Mouse (Mus musculus) naive thymus-derived CD4-positive, alpha-beta T cell, adult 5 months (primary cell): ENCODE data around the gene Zfp629. TPM values are rescaled to one million over a fixed set of nuclear protein-coding genes. Genes with fewer than 3 reads are reported as not detected.

Experiments used
- polyA plus RNA-seq: library from polyadenylated mRNA; unstranded; fragments of 100-300 nt; shearing (Covaris generic); gene quantifications from one replicate; pipeline ENCODE4 v1.2.1, GENCODE M21; 2017

Zfp629 gene
- 0.85 TPM for polyA plus RNA-seq

DNA sequence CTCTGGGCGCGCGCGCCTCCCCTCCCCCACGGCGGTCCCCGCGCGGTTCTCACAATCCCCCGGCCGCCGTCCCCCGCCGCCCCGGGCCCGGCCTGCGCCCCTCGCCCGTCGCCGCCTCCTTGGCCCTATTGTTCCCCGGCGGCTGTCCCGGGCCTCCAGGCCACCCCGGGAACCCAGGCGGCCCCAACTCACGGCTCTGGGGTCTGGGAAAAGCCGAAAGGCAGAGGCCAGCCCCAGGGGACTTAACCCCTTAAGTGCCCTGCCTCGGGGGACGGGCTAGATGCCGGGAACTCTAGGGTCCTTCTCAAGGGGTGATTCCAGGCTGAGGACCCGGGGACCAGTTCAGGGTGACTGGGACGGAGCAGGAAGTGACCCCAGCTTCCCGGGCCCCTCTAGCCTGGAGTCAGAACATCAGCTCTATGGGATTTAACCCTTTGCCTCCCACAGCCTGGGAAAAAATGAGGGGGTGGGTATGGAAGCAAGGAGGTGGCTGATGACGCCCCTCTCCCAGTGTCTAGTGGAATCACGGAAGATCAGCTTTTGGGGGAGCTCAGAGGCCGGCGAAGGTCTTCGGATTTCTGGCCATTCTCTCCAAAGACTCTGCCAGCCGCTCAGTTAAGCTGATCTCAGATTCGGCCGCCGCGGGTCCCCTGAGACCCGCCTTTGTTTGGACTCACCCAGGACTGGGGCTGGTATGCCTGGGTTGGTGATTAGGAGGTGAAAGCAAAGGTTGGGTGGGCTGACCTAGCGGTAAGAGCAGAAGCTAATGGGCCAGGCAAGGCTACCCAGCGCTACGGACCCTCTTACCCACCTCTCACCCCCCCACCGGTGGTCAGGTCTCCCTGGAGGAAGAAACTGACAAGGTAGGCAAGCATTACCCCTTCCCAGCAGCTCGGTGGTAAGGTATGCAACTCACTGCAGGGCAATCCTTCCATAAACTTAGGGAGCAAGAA lies at the start of gene Zfp629:
Gene Zfp629 (minus strand): TSS at position 907 of the 953 bp plus-strand sequence.

DNA sequence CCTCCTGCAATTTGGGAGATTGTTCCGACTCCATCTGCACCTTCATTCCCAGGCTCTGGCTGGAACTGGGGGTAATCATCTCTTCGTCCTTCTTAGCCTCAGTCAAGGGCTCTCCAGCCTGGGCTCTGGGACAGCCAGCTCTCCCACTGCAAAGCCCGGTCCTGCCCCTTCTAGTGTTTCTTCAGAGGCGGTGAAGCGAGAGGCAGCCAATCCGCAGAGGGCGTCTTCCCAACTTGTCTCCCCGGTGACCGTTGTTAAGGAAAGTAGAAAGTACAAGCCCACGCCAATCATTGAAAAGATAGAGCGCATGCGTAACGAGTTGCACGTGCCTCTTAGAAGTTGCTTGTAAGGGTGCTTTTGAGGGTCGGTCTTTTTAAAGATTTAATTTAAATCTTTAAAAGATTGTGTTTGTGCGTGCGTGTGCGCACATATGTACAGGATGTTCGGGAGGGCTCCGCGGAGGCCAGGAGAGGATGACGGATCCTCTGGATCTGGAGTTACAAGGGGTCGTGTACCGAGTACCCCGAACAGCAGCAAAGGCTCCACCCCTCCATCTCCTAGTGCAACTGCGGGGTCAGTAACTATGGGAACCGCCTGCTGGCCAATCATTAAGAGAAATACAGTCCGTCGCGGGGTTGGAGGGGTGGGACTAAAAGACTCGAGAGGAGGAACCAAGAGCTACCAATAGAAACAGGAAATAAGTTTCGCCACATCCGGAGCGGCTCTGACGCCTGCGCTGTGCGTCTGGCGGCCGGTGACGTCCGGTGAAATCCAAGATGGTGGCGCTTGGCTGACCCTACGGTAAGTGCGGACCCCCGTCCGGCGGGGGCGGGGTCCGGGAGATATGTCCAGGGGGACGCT lies 27.4 kb downstream of the Zfp629 start, which contains the start of the genes Ccdc189 and Rnf40:
Gene Ccdc189 (minus strand): TSS at position 585 of the 861 bp plus-strand sequence.
Gene Rnf40 (plus strand): TSS at position 757 of the 861 bp plus-strand sequence.

DNA sequence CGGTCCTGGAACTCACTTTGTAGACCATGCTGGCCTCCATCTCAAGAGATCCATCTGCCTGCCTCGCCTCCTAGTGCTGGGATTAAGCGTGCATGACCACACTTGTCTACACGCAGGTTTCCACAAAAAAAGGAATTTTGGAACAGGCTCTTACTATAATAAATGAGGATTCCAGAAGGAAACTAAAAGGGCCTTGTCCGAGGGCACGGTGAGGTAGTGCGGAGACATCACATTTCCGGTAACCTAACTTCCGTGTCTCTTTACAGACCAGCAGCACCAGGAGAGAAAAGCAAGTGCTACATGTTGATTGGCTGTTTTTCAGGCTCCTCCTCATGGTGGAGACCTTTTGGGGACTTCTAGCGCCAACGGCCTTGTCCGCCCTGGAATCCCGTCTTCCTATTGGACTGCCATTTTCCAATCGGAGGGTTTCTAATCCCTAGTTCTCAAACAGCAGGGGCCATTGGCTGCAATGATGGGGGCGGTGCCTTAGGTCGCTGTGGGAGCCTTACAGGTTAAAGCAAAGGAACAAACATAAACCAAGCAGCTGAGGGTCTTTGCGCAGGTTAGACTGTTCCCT lies 42.6 kb downstream of the Zfp629 start, which contains the start of gene Phkg2:
Gene Phkg2 (plus strand): TSS at position 446 of the 577 bp plus-strand sequence.

DNA sequence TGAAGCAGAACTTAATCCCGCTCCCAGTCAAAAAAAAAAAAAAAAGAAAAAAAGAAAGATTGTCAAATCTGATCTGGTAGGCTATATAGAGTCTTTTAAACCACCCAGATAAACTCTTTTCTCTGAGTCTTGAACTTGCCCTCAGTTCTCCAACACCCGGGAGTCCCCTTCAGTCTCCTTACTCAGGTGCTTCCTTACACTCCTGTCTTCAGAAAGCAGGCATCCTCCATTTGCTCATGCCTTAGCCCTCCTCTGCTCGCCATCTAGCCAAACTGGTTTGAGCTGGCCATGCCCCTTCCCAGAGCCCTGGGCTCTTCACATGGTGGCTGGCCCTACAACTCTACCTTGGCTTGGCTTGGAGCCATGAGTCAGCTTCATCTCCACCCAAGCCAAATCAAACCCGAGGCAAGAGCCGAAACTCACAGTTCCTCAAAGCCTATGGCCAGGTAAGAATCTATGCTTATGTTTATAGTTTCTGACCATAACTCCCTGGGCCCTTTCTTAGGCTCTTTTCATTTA lies 54.2 kb downstream of the Zfp629 start, which contains the start of gene Tmem265:
Gene Tmem265 (plus strand): TSS at position 51 of the 519 bp plus-strand sequence.

Other genes starting within 250 kb of the Zfp629 start
- gene Zfp747, start 239.7 kb downstream of the Zfp629 start, polyA plus RNA-seq, result 28.3 TPM
- gene 9130019O22Rik, start 228.6 kb downstream of the Zfp629 start, polyA plus RNA-seq, result 7.7 TPM
- gene E430018J23Rik, start 222.2 kb downstream of the Zfp629 start, polyA plus RNA-seq, result 7.6 TPM
- 17.1 TPM for gene Zfp764, start 209.0 kb downstream of the Zfp629 start, polyA plus RNA-seq
- gene Zfp688, start 193.7 kb downstream of the Zfp629 start, polyA plus RNA-seq, result 23.4 TPM
- gene Zfp689, start 166.6 kb downstream of the Zfp629 start, polyA plus RNA-seq, result 12.4 TPM
- 147 TPM for gene Prr14, start 156.2 kb downstream of the Zfp629 start, polyA plus RNA-seq
- 15.9 TPM for gene Fbrs, start 136.6 kb downstream of the Zfp629 start, polyA plus RNA-seq
- 92.2 TPM for gene Srcap, start 103.8 kb downstream of the Zfp629 start, polyA plus RNA-seq
- gene Gm42715, start 96.2 kb downstream of the Zfp629 start, polyA plus RNA-seq, result 5.2 TPM
- gene Tmem265, start 54.4 kb downstream of the Zfp629 start, polyA plus RNA-seq, result 10.2 TPM
- gene Phkg2, start 42.5 kb downstream of the Zfp629 start, polyA plus RNA-seq, result 113 TPM
- gene Ccdc189, start 27.2 kb downstream of the Zfp629 start, polyA plus RNA-seq, result 0.46 TPM
- 137 TPM for gene Rnf40, start 27.0 kb downstream of the Zfp629 start, polyA plus RNA-seq
- 35.3 TPM for gene Bcl7c, start 93.1 kb upstream of the Zfp629 start, polyA plus RNA-seq
- gene Ctf1, start 96.9 kb upstream of the Zfp629 start, polyA plus RNA-seq, result not detected
- gene Ctf2, start 116.4 kb upstream of the Zfp629 start, polyA plus RNA-seq, result not detected
- gene Fbxl19, start 128.7 kb upstream of the Zfp629 start, polyA plus RNA-seq, result 0.65 TPM
- gene Orai3, start 154.0 kb upstream of the Zfp629 start, polyA plus RNA-seq, result 3.5 TPM
- gene Setd1a, start 160.9 kb upstream of the Zfp629 start, polyA plus RNA-seq, result 4.3 TPM
- gene Gm49388, start 169.8 kb upstream of the Zfp629 start, polyA plus RNA-seq, result not detected
- 0.75 TPM for gene Hsd3b7, start 184.8 kb upstream of the Zfp629 start, polyA plus RNA-seq
- 122 TPM for gene Stx4a, start 208.5 kb upstream of the Zfp629 start, polyA plus RNA-seq
- not detected for gene Stx1b, start 208.8 kb upstream of the Zfp629 start, polyA plus RNA-seq